Mouse (Mus musculus) gastrocnemius, adult 18-20 months (tissue): ENCODE data around the gene Hdac6. TPM values are rescaled to one million over a fixed set of nuclear protein-coding genes. Genes with fewer than 3 reads are reported as not detected.

ENCODE experiments used
- DNase-seq: peaks from one replicate; pipeline ENCODE4 v3.0.0; 2021; ENCODE audit warnings: low spot score
- long read RNA-seq, 2 experiments: library from polyadenylated mRNA; stranded (forward); transcript quantifications; one replicate each; pipeline ENCODE4 v2.0.0; 2021
- total RNA-seq, 2 experiments: library from RNA; stranded (reverse); gene quantifications; 2 replicates each; pipeline ENCODE4 v1.2.3; 2021

Hdac6 gene
- 1 to 10 TPM; 3.6 to 5.0 TPM for total RNA-seq
- long read RNA-seq, experiment 1, full-length matches to known transcripts: 7 of 16 reads
- long read RNA-seq, experiment 1, partial matches to known transcripts: 2 of 16 reads
- long read RNA-seq, experiment 1, other reads (novel, unspliced or antisense): 7 of 16 reads
- long read RNA-seq, experiment 2, full-length matches to known transcripts: 3 of 5 reads
- long read RNA-seq, experiment 2, partial matches to known transcripts: 1 of 5 reads
- long read RNA-seq, experiment 2, other reads (novel, unspliced or antisense): 1 of 5 reads

DNA sequence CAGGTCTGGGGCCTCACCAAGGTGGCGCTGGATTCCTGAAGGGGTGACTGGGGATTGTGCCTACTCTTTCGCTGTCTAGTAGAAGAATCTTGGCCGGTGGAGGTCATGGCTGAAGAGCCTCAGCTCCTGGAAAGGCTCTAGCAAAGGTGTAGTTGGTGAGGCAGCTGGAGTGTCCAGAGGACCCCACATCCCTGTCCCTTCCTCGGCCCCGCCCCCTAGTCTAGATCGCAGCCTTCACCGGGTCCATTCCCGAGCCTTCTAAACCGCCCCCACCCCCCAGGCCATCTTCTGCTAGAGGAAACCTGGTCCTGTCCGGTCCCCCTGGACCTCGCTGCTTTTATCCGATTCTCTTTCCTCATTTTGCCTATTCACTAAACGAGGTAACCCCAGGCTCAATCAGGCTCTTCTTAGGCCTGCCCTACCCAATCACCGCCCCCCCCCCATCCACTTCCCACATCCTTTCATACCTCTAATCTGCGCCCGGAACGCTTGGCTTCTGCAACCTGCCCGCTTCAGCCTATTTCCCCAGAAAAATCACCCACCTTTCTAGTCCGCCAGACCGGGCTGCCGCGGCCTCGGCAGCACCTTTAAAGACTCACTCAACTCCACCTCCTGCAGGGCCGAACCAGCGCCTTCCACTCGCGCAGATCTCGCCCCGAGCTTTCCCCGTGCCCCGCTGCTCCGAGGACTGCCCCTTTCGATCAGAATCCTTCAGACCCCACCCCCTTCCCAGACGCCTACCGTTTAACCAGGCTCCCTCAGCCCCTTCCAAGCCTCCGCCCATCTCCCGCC lies at the start of gene Hdac6:
TSS of gene Hdac6 (minus strand) at position 782 of the 792 bp plus-strand sequence.
- no peak for DNase-seq

DNA sequence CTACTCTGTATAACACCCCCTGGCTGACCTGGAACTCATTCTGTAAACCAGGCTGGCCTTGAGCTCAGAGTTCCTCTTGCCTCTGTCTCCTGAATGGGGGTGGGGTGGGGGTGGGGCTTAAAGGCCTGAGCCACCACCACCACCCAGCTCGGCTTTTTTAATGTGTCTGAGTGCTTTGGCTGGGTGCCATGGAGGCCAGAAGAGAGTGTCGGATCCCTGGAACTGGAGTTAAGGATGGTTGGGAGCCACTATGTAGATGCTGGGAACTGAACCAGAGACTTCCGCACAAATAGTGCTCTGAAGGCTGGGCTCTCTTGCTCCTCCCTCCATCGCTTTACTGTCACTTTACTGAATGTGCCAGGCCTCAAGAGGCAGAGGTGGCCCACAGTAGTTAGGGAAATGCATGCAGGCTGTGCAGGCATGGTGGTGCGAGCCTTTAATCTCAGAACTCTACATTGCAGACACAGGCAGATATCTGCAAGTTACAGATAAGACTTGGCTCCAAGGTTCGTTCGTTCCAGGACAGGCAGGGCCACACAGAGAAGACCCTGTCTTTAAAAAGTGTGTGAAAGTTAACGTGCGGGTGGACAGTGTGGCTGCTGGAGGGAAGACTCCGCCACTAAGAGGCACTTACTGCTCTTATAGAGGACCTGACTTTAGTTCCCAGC lies 45.5 kb upstream of the Hdac6 start:
- no peak for DNase-seq

DNA sequence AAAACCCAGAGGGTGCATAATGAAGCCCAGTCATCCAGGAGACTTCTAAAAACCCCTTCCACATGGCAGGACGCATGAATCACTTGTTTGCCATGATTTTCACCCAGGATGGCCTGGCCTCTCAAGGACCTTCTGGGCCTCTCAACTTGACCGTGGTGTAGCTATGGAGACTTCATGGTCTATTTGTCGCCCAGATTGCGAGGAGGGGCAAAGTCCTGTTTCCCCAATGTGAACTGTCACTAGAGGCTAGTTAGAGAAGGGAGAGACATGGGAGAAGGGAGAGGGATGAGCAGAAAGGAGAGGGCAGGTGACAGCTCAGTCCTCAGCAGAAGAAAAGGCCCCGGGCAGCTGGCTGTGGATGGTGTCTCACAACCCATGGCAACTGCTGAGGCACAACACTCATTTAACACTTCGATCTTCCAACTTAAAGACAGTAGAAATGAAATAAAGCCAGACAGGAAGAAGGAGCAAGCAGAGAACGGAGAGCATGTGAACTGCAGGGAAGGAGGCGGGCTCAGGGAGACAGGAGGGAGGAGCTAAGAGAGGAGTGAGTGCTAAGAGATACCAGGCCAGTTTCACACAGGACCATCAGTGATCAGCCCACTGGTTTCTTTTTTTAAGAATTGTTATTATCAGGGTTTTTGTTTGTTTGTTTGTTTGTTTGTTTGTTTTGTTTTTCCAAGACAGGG lies 44.8 kb upstream of the Hdac6 start:
- no peak for DNase-seq

DNA sequence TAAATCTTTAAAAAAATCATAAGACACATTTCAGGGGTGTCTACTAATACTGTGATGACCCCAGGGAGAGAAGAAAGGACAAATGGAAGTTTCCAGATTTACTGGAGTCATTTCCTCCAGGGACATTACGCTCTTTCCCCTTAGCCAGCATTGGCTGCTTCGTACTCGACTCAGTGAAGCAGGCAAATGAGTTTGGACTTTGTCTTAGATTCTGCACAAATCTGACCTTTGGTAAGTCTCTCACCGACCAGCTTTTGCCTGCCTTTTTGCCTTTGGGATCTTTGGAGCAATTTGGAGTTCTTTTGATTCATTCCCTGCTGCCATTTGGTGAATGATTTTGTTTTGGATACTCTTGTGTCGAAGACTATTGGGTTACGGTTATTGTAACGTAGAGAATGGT lies 33.7 kb upstream of the Hdac6 start:
- no peak for DNase-seq

DNA sequence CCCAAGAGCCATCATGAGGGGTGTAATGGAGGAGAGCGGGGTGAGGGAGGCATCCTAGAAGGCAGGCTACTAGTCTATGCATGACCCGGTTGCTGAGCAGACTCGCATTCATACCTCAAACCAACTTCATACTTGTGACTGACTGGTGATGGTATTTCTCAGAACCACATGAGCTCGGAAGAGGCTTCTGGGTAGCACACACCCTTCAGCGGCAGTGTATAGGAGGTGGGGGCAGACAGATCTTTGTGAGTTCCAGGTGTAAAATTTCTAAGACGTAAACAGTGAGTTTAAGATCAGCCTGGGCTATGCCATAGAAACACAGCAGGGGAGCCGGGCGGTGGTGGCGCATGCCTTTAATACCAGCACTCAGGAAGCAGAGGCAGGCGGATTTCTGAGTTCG lies 30.2 kb upstream of the Hdac6 start, which contains the start of gene Gata1:
TSS of gene Gata1 (minus strand) at position 180 of the 400 bp plus-strand sequence.
- DNase-seq: no peak

DNA sequence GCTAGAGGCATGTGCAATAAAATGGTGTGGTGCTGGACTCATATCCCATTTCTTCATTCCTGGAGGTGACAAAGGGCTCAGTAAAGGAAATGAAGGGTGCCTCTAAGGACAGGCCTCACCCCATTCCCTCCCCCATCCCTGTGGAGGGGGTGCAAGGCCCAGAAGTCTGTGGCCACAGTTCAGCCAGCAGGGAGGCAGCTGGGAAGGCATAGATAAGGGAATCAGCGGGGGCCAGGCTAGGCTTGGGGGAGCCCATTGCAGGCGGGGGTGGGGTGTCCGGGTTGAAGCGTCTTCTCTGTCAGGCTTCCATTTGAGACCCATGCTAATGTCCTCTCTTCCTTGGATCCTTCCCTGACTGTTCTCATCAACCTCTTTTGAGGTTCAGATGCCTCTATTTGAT lies 23.6 kb upstream of the Hdac6 start:
- DNase-seq: no peak

DNA sequence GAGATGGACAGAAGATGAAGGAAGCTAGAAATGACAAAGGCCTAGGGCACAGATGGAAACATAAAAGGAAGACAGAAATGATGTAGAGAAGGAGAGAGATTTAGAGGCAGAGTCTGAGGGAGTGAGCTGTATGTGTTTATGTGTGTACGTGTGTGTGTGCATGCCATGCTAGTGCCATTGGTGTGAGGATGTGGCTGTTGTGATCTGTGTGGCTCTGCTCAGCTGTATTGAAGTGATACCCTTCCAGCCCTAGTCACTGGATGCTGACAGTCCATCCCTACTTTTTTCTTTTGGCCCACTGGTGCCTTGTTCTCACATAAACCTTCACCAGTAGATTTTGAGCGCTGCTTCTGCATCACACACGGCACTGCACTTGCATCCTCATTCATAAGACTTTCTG lies 21.2 kb upstream of the Hdac6 start:
- no peak for DNase-seq

DNA sequence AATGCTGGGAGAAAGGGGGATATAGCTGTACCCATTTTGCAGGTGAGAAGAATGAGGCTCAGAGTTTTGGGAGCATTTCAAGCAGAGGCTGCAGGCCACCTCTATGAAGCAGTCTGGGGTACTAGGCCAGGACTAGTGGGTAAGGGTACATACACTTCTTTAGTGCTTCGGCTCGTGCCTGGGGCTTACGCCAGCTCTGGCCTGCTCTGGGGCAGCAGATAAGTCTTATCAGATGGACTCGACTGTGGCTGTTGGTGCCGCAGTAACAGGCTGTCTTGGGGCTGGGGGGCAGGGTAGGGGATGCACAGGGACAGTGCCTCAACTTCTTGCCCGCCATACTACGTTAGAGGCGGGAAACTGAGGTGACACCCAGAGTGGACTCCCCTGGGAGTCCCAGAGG lies 20.5 kb upstream of the Hdac6 start:
- DNase-seq: no peak

DNA sequence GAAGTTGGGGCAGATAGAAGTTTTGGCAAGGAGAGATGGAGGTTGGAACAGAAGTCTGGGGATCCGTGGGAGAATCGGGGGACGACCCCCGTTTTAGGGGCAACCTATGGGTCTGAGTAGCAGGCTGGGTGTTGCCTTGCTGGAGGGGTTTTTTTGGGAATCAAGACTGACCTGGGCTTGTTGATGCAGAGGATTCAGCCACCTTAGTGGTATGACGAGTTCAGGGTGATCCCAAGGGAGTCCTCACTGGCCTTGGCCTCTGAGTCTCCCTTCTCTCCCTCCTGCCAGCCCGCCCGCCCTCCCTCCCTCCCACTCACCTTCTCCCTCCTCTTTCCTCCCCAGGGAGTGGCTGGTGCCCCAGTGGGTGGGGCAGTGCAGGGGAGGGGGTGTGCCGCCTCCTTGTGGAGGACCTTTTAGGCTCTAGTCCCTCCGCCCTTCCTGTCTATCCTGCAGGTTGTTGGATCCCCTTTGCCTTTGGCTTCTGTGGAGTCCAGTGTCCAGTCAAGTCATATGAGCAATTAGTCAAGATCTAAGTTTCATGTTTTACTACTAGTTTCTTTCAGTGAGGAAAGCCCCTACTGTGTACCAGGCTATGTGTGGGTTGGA lies 20.0 kb upstream of the Hdac6 start:
- DNase-seq: no peak

DNA sequence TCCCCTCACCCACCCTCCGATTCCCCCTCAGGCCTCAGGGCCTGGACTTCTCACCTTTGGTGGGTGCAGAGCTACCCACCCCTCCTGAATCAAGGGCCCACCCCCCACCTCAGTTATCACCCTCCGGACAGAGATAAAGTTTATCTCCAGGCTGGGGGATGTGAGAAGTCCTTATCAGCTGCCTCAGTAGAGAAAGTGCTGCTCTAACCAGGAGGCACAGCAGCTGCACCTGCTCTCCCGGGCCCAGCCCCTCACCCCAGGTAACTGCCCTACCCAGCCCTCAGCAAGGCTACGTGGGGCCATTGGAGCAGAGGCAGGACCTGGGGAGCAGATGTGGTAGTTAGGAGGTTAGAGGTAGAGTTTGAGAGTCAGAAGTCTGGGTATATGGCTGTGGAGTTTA lies 18.5 kb upstream of the Hdac6 start:
- no peak for DNase-seq

DNA sequence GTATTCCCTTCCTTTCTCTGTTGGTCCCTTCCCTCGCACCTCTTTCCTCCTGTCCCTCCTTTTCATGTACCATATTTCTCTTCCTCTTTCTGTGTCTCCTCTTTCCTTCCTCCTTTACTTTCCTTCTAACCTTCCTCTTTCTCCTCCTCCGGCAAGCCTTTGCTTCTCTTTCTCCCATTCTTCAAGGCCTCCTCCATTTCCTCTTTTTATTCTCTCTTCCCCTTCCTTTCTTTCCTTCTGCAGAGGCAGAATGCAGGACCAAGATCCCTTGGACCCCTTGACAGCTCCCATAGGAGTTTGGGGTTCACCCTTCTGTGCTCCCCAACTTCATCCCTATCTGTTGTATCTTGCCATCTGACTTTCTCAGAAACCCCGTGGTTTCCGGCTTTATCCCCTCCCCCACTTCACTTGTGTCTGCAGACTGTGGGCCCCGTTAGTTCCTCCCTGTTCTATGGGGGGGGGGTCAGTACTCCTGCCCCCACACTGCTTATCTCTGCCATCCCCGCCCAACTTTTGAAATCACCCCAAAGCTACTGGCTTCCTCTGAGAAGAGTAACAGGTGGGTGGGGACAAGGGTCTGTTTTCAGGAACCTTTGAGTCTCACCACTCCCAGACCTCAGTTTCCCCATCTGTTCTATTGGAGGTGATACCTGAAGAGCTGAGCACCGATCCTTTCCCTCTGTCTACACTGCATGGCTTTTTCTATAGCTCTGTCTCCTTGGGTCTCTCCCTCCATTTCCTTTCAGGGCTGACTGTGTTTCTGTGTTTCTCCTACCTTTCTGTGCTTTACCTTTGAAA lies 16.3 kb upstream of the Hdac6 start:
- DNase-seq: no peak

DNA sequence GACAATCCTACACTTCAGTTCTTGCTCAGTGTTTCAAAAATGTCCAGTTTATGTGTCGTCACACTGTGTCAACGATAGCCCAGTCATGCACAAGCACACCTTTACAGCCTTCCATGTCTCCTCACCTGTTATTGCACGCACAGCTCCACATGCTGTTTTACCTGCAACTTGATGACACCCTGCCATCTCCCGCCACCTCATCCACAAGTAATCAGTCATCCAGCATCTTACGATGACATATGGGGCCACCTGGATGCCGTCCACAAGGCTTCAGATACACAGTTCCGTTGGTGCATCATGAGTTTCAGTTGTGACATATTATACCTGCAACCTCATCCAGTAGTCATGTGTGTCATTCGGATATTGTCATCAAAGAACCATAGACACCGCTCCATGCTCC lies 11.2 kb upstream of the Hdac6 start:
- DNase-seq: no peak

DNA sequence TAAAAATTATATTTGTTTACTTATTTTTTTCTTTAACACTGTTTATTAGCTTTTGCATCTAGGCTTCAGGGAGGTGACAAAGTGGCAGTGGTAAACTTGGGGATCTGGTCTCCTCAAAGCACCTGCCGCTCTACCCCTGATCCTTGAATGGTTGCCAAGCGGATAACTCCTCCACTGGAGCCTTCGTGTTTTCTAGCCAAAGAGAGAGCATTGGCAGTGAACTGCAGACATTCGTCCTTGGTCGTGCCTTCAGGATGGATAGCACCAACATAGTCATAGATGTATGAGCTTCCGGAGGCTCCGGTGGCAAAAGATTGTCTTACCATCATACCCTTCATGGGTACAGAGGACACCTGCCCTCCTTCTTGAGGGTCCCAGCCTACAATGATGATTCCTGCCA lies 2.4 kb upstream of the Hdac6 start:
- DNase-seq: no peak

DNA sequence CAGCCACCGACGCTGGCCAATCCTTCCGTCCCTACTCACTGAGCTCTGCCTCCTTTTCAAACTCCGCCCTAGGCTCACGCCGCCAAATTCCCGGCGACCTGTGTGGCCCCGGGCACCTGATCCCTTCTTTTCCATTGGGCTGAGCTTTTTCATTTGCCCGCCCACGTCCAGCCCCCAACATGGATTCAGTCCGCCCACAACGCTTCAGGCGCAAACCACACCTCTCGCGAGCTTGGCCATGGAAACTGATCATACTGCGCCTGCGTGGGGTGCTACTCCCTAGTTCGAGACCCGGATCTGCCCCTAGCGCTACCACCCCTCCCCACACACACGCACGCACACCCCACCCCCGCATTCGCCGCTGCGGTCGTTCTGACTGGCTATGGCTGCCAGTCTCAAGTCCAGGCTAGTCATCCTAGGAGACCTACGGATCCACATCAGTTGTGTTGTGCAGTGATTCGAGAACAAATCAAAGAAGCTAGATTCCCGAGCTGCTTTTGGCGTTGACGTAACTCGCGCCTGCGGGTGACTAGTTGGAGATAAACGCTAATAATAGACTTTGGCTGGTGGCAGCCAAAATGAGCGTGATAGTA lies 307 bp upstream of the Hdac6 start:
- DNase-seq: peak; percentile 95

DNA sequence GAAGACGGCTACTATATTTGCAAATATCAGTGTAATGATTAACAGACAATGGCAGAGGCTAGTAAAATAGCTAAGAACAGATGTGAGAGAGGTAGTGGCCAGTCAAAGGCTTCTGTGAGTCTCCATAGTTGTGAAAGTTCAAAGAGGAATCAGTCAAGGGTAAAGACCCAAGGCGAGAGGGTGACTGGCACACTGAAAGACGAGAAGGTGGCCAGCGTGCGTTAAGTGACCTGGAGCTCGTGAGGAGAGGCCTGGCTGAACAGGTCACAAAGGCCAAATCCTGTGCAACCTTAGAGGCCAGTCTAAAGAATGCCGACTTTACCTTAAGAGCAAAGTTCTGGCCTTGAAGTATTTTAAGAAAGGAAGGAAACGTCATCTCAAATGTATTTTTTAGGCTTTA lies 2.1 kb downstream of the Hdac6 start:
- DNase-seq: no peak

DNA sequence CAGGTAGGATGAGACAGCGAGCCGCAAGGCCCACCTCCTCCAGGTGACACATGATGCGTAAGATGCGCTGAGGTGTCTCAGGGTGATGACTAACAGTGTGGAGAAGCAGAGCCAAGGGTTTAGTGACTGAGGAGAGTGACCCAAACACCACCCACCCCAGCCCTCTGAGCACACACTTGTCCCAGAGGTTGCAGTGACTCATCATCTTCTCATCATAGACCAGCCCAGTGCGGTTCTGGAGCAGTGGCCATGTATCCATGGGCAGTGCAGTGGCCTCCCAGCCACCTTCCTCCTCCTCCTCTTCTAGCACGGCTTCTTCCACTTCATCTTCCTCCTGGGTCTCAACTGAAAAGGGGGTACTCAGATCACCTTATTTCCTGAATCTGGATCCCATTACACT lies 10.0 kb downstream of the Hdac6 start:
- DNase-seq: no peak

DNA sequence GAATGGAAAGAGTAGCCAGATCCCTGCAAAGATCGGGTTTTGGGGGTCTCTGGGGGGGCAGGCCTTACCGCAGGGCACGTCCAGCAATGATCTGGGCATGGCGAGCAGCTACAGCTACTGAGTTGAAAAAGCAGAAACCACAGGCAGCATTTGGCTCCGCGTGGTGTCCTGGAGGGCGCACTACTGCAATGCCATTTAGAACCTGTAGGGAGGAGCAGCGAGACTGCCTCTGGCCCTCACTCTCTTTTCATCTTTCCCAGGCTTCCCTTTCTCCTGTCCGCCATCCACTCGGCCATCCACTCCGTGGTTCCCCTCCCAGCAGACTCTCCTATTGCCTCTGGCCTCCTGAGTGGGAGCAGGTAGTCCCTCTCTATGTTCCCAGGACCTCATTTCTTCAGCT lies 10.8 kb downstream of the Hdac6 start:
- no peak for DNase-seq

DNA sequence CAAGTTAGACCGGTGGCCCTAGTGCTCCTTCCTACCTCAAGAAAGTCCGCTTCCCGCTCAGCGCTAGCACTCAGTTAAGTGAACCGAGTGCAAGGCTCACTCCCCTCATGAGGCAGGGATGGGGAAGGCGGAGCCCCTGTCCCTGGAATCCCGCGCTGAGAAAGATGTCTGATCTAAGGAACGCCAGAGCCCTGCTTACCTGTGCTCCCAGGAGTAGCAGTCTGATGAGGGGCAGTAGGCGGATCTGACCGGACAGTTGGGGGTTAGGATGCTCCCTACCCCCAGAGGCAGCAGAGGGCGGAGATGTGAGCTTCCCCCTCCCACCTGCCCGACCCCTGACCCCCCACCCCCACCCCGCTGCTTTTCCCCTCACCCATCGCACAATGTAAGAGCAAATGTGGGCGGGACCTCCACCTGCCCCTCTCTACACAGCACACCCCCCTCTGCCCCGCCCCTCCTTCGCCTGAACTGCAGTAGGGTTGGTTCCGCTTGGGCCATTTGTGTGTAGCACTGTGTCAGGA lies 19.4 kb downstream of the Hdac6 start, which contains the start of gene Eras:
TSS of gene Eras (minus strand) at position 338 of the 521 bp plus-strand sequence.
- DNase-seq: no peak

DNA sequence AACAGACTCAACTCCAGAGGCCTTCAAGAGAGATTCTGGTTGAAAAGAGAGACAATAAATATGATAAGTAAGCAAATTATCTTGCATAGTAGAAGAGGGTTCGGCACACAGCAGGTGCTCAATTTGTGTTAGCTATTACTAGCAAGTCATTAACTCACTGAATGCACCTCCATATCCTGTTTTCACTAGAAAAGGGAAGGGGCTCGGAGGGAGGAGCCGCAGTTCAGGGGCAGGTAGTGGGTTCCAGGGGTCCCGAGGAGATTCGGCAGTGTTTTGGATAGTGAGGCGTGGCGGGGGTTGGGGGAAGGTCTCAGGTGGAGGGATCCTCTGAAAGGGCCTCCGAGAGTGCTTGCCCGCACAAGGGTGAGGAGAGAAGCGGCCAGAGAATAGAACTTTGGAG lies 20.6 kb downstream of the Hdac6 start:
- no peak for DNase-seq

DNA sequence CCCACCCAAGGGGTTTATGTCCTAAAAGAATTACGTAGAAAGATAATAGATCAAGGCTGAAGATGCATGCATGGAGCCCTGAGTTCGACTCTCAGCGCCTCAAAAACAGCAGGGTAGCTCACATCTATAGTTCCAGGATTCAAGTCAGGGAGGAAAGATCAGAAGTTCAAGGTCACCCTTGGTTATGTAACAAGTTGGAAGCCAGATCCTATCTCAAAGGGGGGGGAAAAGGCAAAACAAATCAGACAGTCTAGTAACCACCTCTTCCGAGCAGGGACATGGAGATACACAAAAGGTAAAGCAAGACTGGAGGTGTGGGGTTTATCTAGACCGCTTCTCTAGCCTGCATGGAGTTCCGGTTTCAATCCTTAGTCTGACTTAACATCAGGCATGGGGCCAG lies 21.4 kb downstream of the Hdac6 start:
- no peak for DNase-seq
